Mouse (Mus musculus): ENCODE data around the gene Mapk7.

DNA sequence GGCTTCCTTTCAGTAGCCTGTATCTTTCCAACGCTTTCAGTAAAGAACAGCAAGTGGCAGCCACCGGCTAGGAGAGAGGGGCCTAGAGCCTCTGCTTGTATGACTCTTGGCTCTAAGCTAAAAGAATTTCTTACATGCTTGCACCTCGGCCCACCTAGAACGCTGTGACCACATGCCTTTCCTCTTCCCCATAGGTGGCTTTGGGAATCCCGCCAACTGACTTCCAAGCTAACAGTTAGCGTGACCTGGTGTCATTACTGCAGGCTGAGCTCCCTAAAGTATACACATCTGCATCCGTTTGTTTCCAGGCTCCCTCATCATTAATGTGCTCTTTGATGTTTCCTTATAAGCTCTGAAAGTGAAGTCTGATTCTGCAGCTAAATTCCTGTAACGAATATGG is 9.7 kb upstream of the Mapk7 start:
- TF ChIP-seq CHD1 (IDR thresholded peaks at IDR 0.05; ENCODE audit: low read depth, low read length) (no peak), CHD2 (IDR thresholded peaks at IDR 0.05; ENCODE audit: low read length) (no peak), ETS1 (conservative IDR thresholded peaks at IDR 0.05; ENCODE audit: low read depth, low read length) (no peak), POLR2A (IDR thresholded peaks at IDR 0.05; ENCODE audit: low read depth, low read length) (no peak), CTCF (conservative IDR thresholded peaks at IDR 0.05 in 1 of 2, IDR thresholded peaks at IDR 0.05 in 1 of 2; ENCODE audit: low read depth in 2 of 2, low read length in 2 of 2) (no peak), USF1 (IDR thresholded peaks at IDR 0.05; ENCODE audit: low read depth, low read length) (no peak), KAT2A (IDR thresholded peaks at IDR 0.05; ENCODE audit: insufficient replicate concordance, low read length) (no peak), TCF12 (IDR thresholded peaks at IDR 0.05; ENCODE audit: low read depth, low read length) (no peak), POLR2AphosphoS2 (IDR thresholded peaks at IDR 0.05; ENCODE audit: low read depth, low read length) (no peak), HCFC1 (IDR thresholded peaks at IDR 0.05; ENCODE audit: low read depth, low read length) (no peak), MYC (IDR thresholded peaks at IDR 0.05; ENCODE audit: low read depth, low read length) (no peak), MAX (IDR thresholded peaks at IDR 0.05; ENCODE audit: low read length) (no peak), UBTF (IDR thresholded peaks at IDR 0.05; ENCODE audit: low read depth, low read length) (no peak), SIN3A (IDR thresholded peaks at IDR 0.05; ENCODE audit: low read length) (no peak)
